Mouse (Mus musculus): Measurements from ENCODE around the gene Ldlr.
"Not testable (repeated sequence)": the region's sequence is repeated elsewhere in the genome, so short reads cannot be mapped to it uniquely, and the experiment has no call there.

Gene Ldlr

GRCm38 (mm10) chr9:21786309-21786708, 63.0 kb downstream of the Ldlr start:
- in situ Hi-C loops (cut with MboI; ENCODE audit: unreplicated experiment in 2 of 2) = not testable (repeated sequence)

- in situ Hi-C loops (cut with MboI; ENCODE audit: unreplicated experiment in 2 of 2) = no loop called here
These were observed 63.6 kb downstream of the Ldlr start for GRCm38 (mm10) chr9:21786906-21787305.

GRCm38 (mm10) chr9:21787654-21788053, 64.4 kb downstream of the Ldlr start:
- in situ Hi-C loops (cut with MboI; ENCODE audit: unreplicated experiment in 2 of 2) = no loop called here

- in situ Hi-C loops (cut with MboI; ENCODE audit: unreplicated experiment in 2 of 2) = no loop called here
These were observed 65.0 kb downstream of the Ldlr start for GRCm38 (mm10) chr9:21788234-21788633.

GRCm38 (mm10) chr9:21791861-21792260, 68.6 kb downstream of the Ldlr start:
- in situ Hi-C loops (cut with MboI; ENCODE audit: unreplicated experiment in 2 of 2) = no loop called here

GRCm38 (mm10) chr9:21792644-21793043, 69.4 kb downstream of the Ldlr start:
- in situ Hi-C loops (cut with MboI; ENCODE audit: unreplicated experiment in 2 of 2) = no loop called here

- in situ Hi-C loops (cut with MboI; ENCODE audit: unreplicated experiment in 2 of 2) = not testable (repeated sequence)
These were observed 70.2 kb downstream of the Ldlr start for GRCm38 (mm10) chr9:21793507-21793906.

GRCm38 (mm10) chr9:21794344-21794834, 71.1 kb downstream of the Ldlr start:
- in situ Hi-C loops (cut with MboI; ENCODE audit: unreplicated experiment in 2 of 2) = no loop called here

GRCm38 (mm10) chr9:21794925-21795324, 71.6 kb downstream of the Ldlr start:
- in situ Hi-C loops (cut with MboI; ENCODE audit: unreplicated experiment in 2 of 2) = no loop called here

GRCm38 (mm10) chr9:21795579-21795978, 72.3 kb downstream of the Ldlr start:
- in situ Hi-C loops (cut with MboI; ENCODE audit: unreplicated experiment in 2 of 2) = no loop called here

GRCm38 (mm10) chr9:21796259-21796658, 73.0 kb downstream of the Ldlr start:
- in situ Hi-C loops (cut with MboI; ENCODE audit: unreplicated experiment in 2 of 2) = no loop called here

- in situ Hi-C loops (cut with MboI; ENCODE audit: unreplicated experiment in 2 of 2) = no loop called here
These were observed 73.6 kb downstream of the Ldlr start for GRCm38 (mm10) chr9:21796919-21797318.

- in situ Hi-C loops (cut with MboI; ENCODE audit: unreplicated experiment in 2 of 2) = no loop called here
These were observed 74.7 kb downstream of the Ldlr start for GRCm38 (mm10) chr9:21797921-21798344.

GRCm38 (mm10) chr9:21798345-21799009, 75.2 kb downstream of the Ldlr start, which contains the start of gene Kank2:
Gene Kank2, minus strand, starts transcription at chr9:21798744.
- in situ Hi-C loops (cut with MboI; ENCODE audit: unreplicated experiment in 2 of 2) = no loop called here

GRCm38 (mm10) chr9:21799010-21799350, 75.7 kb downstream of the Ldlr start:
- in situ Hi-C loops (cut with MboI; ENCODE audit: unreplicated experiment in 2 of 2) = no loop called here
